Mouse (Mus musculus): ENCODE data around the gene Mmp24.
A peak's percentile ranks its signal among the peaks of the same experiment; 100 is the strongest.

The Mmp24 gene

DNA sequence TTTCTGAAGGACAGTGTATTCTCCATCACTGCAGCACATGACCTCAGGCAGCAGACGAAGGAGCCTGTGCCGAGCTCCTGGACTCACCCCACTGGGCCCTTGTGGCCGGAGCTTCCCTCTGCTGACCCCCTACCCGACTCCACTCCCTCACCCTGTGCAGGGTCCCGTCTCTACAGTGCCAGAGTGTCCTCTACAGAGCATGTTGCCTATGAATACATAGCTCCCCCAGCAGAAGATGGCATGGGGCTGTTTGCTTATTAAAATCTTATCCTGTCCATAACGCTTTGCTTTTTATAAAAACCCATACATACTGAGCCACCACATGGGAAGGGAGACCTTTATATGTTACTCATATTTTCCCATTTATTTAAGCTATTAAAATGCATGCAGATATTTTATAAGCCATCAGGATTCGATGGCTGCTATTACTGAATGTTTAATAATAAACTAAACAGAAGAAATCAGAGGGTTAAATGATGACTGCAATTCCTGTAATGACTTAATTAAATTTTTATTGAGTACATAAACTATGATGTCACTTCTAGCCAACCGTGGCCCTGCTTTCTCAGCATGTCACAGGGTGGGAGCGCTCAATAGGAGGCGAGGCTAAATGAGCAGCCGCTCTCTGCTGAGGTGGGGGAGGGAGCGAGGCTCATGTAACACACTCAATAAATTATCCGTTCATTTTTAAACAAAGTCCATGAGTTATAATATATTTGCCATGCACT lies 87.6 kb downstream of the Mmp24 start:
- peak; percentile 28 to 29 for DNase-seq

- DNase-seq: no peak
These were observed 88.2 kb downstream of the Mmp24 start for GRCm38 (mm10) chr2:155863301-155863867.
